Mouse (Mus musculus): ENCODE results near the gene Lca5. TPM values are rescaled to one million over a fixed set of nuclear protein-coding genes. Genes with fewer than 3 reads are reported as not detected.

The Lca5 gene
- polyA plus RNA-seq, 1 experiment from 2014 or later: 18.1 TPM

DNA sequence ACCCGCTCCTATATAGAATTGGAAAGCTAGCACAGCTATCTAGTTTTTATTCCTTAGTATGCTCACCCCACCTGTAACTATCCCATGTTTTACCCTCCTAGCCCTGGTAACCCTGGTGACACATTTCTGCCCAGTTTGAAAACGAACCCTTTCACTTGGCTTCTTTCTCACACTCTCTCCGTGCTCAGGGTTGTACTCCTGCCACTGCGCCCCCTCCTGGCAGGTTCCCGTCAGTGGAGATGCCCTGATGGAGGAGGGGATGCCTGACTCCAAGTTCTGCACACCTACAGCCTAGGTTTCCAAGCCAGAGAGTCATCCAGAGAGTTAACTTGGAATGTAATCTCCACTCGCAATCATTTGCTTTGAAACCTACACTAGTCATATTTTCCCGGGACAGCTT is 7.3 kb downstream of the Lca5 start:
- Histone ChIP-seq H3K27me3 (ENCODE audit: poor library complexity, severe bottlenecking) (no peaks in the 10 kb centered on the region), H3K36me3 (replicated peaks) (peaks cover 17% of the 10 kb centered on the region), H3K4me1 (peaks cover 21% of the 10 kb centered on the region), H3K4me3 (no peak overlapping the region), H3K27ac (no peak overlapping the region), H3K9me3 (no peaks in the 10 kb centered on the region)
- WGBS: 57% methylated on average over 7 of the region's 7 CpGs
- no peak for DNase-seq (ENCODE audit: extremely low spot score, low spot score)

DNA sequence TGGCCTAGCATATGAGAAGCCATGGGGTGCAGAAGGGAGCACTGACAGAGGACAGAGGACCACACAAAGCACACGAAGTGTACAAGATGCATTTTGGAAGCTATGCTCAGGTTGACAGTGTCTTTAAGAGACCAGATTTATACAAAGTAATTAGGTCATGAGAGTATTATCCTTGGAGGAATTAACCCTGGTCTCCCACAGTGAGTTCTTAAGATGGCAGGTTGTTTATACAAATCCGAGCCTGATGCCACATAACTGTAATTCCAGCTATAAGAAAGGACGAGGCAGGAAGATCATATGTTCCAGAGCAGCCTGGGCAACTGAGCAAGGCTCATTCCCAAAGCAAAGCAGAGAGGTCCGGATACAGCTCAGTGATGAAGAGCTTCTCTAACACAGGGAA is 13.0 kb downstream of the Lca5 start:
- H3K36me3 ChIP-seq (replicated peaks): peaks cover 52% of the 10 kb centered on the region
- H3K27me3 ChIP-seq (ENCODE audit: poor library complexity, severe bottlenecking): no peaks in the 10 kb centered on the region
- peaks cover 4% of the 10 kb centered on the region; the same call in 1 of the 2 replicates for H3K9me3 ChIP-seq
- no peak for DNase-seq (ENCODE audit: extremely low spot score, low spot score)
- no peak overlapping the region for H3K27ac ChIP-seq
- 84% methylated on average over 4 of the region's 4 CpGs for WGBS
- no peak overlapping the region for H3K4me3 ChIP-seq
- no peaks in the 10 kb centered on the region for H3K4me1 ChIP-seq

- Histone ChIP-seq H3K4me1 (no peaks in the 10 kb centered on the region), H3K27ac (no peak overlapping the region), H3K4me3 (no peak overlapping the region), H3K36me3 (replicated peaks) (peaks cover 78% of the 10 kb centered on the region), H3K9me3 (peaks cover 16% of the 10 kb centered on the region; the same call in 1 of the 2 replicates), H3K27me3 (ENCODE audit: poor library complexity, severe bottlenecking) (no peaks in the 10 kb centered on the region)
- WGBS: 92% methylated on average over 5 of the region's 5 CpGs
- no peak for DNase-seq (ENCODE audit: extremely low spot score, low spot score)
Measured at GRCm38 (mm10) chr9:83418965-83419364, 22.0 kb downstream of the Lca5 start.

GRCm38 (mm10) chr9:83413046-83413445 is 27.9 kb downstream of the Lca5 start:
- no peak overlapping the region for H3K4me3 ChIP-seq
- no peak overlapping the region for H3K27ac ChIP-seq
- DNase-seq (ENCODE audit: extremely low spot score, low spot score): no peak
- no peaks in the 10 kb centered on the region for H3K27me3 ChIP-seq (ENCODE audit: poor library complexity, severe bottlenecking)
- H3K4me1 ChIP-seq: peaks cover 4% of the 10 kb centered on the region; the same call in 1 of the 2 replicates
- H3K9me3 ChIP-seq: peaks cover 16% of the 10 kb centered on the region; the same call in 1 of the 2 replicates
- peaks cover 61% of the 10 kb centered on the region for H3K36me3 ChIP-seq (replicated peaks)
- WGBS: 76% methylated on average over 10 of the region's 10 CpGs

DNA sequence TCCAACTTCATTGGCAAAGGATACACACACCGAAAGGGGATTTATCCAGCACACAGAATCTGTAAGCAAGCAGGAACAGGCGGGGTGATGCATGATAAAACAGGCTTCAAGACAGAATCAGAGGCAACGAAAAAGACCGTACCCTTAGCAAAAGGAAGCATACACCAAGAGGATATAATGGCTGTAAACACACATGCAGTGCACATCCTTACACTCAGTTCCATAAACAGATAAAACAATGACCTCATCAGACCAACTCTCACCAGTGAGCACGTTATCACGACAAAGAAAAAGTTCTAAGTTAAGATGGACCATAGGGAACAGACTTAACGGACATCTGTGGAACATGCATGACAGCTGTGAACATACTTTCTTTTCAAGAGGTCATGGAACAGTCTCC is 35.8 kb downstream of the Lca5 start:
- peaks cover 23% of the 10 kb centered on the region for H3K36me3 ChIP-seq (replicated peaks)

GRCm38 (mm10) chr9:83400783-83401182 is 40.1 kb downstream of the Lca5 start:
- WGBS: 44% methylated on average over 3 of the region's 3 CpGs
- Histone ChIP-seq H3K36me3 (replicated peaks) (peaks cover 44% of the 10 kb centered on the region), H3K9me3 (no peaks in the 10 kb centered on the region), H3K27me3 (ENCODE audit: poor library complexity, severe bottlenecking) (no peaks in the 10 kb centered on the region), H3K4me3 (no peak overlapping the region), H3K27ac (no peak overlapping the region), H3K4me1 (0 out of 2 replicates have a peak, but pooled peaks cover 4% of the 10 kb centered on the region)
- DNase-seq (ENCODE audit: extremely low spot score, low spot score): no peak

More for the DNA sequence above, 35.8 kb downstream of the Lca5 start:
- DNase-seq (ENCODE audit: extremely low spot score, low spot score): no peak
- Histone ChIP-seq H3K27ac (no peak overlapping the region), H3K27me3 (ENCODE audit: poor library complexity, severe bottlenecking) (no peaks in the 10 kb centered on the region), H3K4me3 (no peak overlapping the region), H3K4me1 (0 out of 2 replicates have a peak, but pooled peaks cover 4% of the 10 kb centered on the region), H3K9me3 (no peaks in the 10 kb centered on the region)
- WGBS: 87% methylated on average over 7 of the region's 7 CpGs

DNA sequence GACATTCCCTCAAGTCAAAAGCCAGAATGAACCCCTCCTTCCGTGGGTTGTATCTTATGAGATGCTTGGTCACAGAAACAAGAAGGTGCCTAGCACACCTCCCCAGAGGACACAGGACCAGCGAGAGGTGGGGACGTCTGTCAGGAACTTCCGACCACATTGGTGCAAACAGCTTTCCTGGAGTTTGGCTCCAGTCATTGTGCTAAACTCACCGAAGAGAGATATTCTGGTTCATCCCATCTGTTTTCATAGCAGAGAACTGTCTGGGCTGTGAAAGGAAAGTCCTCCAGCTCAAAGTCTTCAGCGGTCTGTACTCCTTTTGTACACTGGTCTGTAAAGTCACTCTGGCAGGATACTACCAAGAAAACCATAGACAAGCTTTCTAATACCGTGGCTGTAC is 41.5 kb downstream of the Lca5 start:
- 96% methylated on average over 7 of the region's 7 CpGs for WGBS
- no peak for DNase-seq (ENCODE audit: extremely low spot score, low spot score)

DNA sequence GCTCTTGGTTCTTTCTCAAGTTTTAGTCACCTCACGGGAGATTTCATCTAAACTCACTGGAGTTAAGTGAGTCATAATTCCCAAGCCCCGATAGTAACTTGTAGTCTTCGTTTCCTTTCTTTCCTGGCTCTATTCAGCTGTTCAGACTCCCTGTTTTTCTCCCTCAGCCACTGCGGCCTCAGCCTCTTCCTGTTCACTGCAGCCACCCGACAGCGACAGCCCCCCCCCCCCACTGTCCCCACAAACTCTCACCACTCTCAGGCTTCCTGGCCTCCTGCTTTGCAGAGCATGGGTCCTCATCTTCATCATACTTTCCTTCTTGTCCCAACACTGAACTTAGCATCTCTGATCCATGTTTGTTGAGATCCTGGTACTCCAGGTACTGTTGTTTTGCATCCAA is 42.7 kb downstream of the Lca5 start:
- WGBS: 89% methylated on average over 6 of the region's 6 CpGs
- Histone ChIP-seq H3K4me3 (no peak overlapping the region), H3K9me3 (no peaks in the 10 kb centered on the region), H3K27me3 (ENCODE audit: poor library complexity, severe bottlenecking) (no peaks in the 10 kb centered on the region), H3K4me1 (no peaks in the 10 kb centered on the region), H3K27ac (no peak overlapping the region), H3K36me3 (replicated peaks) (peaks cover 65% of the 10 kb centered on the region)
- DNase-seq (ENCODE audit: extremely low spot score, low spot score): no peak

More for the DNA sequence above, 41.5 kb downstream of the Lca5 start:
- H3K4me3 ChIP-seq: no peak overlapping the region
- peaks cover 58% of the 10 kb centered on the region for H3K36me3 ChIP-seq (replicated peaks)
- no peaks in the 10 kb centered on the region for H3K27me3 ChIP-seq (ENCODE audit: poor library complexity, severe bottlenecking)
- H3K27ac ChIP-seq: no peak overlapping the region
- no peaks in the 10 kb centered on the region for H3K9me3 ChIP-seq
- H3K4me1 ChIP-seq: 0 out of 2 replicates have a peak, but pooled peaks cover 4% of the 10 kb centered on the region

GRCm38 (mm10) chr9:83395456-83395855 is 45.5 kb downstream of the Lca5 start:
- no peak for DNase-seq (ENCODE audit: extremely low spot score, low spot score)
- peaks cover 54% of the 10 kb centered on the region for H3K36me3 ChIP-seq (replicated peaks)
- no peaks in the 10 kb centered on the region for H3K27me3 ChIP-seq (ENCODE audit: poor library complexity, severe bottlenecking)
- no peak overlapping the region for H3K27ac ChIP-seq
- H3K4me3 ChIP-seq: no peak overlapping the region
- H3K9me3 ChIP-seq: no peaks in the 10 kb centered on the region
- H3K4me1 ChIP-seq: no peaks in the 10 kb centered on the region
- 93% methylated on average over 15 of the region's 15 CpGs for WGBS

- H3K9me3 ChIP-seq: no peaks in the 10 kb centered on the region
Measured at GRCm38 (mm10) chr9:83391996-83392395, 48.9 kb downstream of the Lca5 start.

DNA sequence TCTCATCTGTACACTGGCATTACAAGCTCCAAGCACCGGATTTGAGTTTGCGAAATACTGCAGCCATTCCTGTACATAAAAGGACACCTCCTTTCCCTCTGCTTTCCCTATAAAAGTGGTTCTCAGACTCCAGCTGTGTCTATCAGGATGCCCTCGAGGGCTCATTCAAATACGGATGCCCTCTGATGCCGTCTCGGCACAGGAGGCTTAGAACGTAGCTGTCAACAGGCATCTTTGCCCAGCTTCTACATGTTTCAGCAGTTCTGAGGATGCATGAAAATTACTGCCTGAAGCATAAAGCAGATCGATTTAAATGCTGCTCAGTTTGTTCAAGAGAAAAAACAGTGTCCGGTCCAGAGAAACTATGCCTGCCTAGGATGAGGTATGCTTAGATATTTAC is 51.4 kb downstream of the Lca5 start:
- Histone ChIP-seq H3K36me3 (replicated peaks) (peaks cover 12% of the 10 kb centered on the region), H3K9me3 (no peaks in the 10 kb centered on the region), H3K27ac (no peak overlapping the region), H3K4me1 (no peaks in the 10 kb centered on the region), H3K27me3 (ENCODE audit: poor library complexity, severe bottlenecking) (no peaks in the 10 kb centered on the region), H3K4me3 (no peak overlapping the region)
- no peak for DNase-seq (ENCODE audit: extremely low spot score, low spot score)
- WGBS: 86% methylated on average over 9 of the region's 9 CpGs

More at GRCm38 (mm10) chr9:83391996-83392395, 48.9 kb downstream of the Lca5 start:
- no peaks in the 10 kb centered on the region for H3K4me1 ChIP-seq
- no peak overlapping the region for H3K27ac ChIP-seq
- WGBS: 86% methylated on average over 11 of the region's 11 CpGs
- no peak for DNase-seq (ENCODE audit: extremely low spot score, low spot score)
- no peaks in the 10 kb centered on the region for H3K27me3 ChIP-seq (ENCODE audit: poor library complexity, severe bottlenecking)
- H3K4me3 ChIP-seq: no peak overlapping the region
- H3K36me3 ChIP-seq (replicated peaks): peaks cover 28% of the 10 kb centered on the region

- Histone ChIP-seq H3K27ac (no peak overlapping the region), H3K27me3 (ENCODE audit: poor library complexity, severe bottlenecking) (no peaks in the 10 kb centered on the region), H3K4me1 (no peaks in the 10 kb centered on the region), H3K4me3 (no peak overlapping the region), H3K36me3 (replicated peaks) (no peaks in the 10 kb centered on the region), H3K9me3 (no peaks in the 10 kb centered on the region)
- 88% methylated on average over 5 of the region's 5 CpGs for WGBS
- DNase-seq (ENCODE audit: extremely low spot score, low spot score): no peak
Measured at GRCm38 (mm10) chr9:83386264-83386855, 54.6 kb downstream of the Lca5 start.

DNA sequence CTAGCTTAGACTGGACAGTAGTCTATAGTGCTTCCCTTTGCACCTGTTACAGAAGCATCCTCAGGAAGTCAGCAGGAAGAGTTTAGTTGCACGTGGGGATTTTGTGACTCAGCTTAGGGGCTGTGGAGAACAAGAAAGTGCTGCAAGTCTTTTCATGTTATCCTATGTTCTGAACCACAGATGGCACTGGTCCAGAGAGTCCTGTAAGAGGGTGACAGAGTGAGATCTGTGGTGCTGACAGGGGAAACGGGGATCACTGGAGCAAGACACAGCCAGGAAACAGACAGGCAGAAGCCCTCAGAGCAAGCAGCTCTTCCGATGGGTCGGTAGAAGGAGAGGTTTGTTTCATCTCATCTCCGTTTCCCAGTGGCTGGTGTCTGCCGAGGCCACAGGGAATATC is 55.6 kb downstream of the Lca5 start:
- H3K27ac ChIP-seq: no peak overlapping the region
- DNase-seq (ENCODE audit: extremely low spot score, low spot score): no peak
- 81% methylated on average over 6 of the region's 6 CpGs for WGBS
- no peaks in the 10 kb centered on the region for H3K4me1 ChIP-seq
- no peak overlapping the region for H3K4me3 ChIP-seq
- H3K9me3 ChIP-seq: no peaks in the 10 kb centered on the region
- no peaks in the 10 kb centered on the region for H3K36me3 ChIP-seq (replicated peaks)
- no peaks in the 10 kb centered on the region for H3K27me3 ChIP-seq (ENCODE audit: poor library complexity, severe bottlenecking)

All from forebrain, embryonic 10.5 days (tissue).